Mouse (Mus musculus): Measurements from ENCODE around the gene Ndufs3.

DNA sequence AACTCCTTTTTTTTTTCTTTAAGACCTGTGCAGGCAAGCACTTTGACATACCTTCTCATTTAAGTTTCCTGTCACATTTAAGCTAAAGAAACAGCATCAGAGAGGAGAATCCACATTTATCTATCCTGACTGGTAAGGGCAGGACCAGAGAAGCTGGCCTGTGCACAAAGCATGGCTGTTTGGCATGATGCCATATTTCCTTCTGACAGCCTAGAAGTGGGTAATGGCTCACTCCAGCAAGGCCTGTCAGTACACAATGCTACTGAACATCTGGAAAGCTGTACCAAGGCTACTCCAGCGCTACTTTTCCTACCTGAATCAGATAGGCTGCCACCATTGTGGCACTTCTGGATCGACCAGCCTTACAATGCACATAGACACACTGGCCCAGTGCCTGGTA lies 9.0 kb upstream of the Ndufs3 start:
- TF ChIP-seq CTCF (IDR thresholded peaks at IDR 0.05; ENCODE audit: insufficient read depth, low read length) (no peak), POLR2A (IDR thresholded peaks at IDR 0.05; ENCODE audit: borderline replicate concordance, extremely low read depth, low read depth, low read length) (no peak)
